Mouse (Mus musculus) cerebellum, postnatal 4 days (tissue): Measurements from ENCODE around the gene Eml6.
"Not testable (repeated sequence)": the region's sequence is repeated elsewhere in the genome, so short reads cannot be mapped to it uniquely, and the experiment has no call there.

Source experiments
- DNase-seq, 2 experiments: peaks; one replicate each; pipeline ENCODE4 v3.0.0; 2022; ENCODE audit warnings: low spot score in 2 of 2, mixed read lengths in 1 of 2

Gene Eml6

DNA sequence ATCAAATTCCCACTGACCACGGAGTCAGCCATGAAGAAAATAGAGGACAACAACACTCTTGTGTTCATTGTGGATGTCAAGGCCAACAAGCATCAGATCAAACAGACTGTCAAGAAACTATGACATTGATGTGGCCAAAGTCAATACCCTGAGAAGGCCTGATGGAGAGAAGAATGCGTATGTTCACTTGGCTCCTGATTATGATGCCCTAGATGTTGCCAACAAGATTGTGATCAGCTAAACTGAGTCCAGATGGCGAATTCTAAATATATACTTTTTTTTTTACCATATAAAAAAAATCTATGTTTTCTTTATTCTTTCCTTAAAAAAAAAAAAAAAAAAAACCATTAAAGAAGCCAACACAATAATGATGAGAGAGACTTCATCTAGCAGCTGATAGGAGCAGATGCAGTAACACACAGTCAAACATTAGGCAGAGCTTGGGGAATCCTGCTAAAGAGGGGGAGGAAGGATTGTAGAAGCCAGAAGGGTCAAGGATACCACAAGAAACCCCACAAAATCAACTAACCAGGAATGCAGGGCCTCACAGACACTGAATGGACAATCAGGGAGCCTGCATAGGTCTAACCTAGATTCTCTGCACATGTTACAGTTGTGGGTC is 185.1 kb downstream of the Eml6 start:
- DNase-seq: no peak

- no peak for DNase-seq
Measured at GRCm38 (mm10) chr11:29839781-29840180, 186.1 kb downstream of the Eml6 start.

GRCm38 (mm10) chr11:29837066-29837465 is 188.8 kb downstream of the Eml6 start:
- DNase-seq: no peak

DNA sequence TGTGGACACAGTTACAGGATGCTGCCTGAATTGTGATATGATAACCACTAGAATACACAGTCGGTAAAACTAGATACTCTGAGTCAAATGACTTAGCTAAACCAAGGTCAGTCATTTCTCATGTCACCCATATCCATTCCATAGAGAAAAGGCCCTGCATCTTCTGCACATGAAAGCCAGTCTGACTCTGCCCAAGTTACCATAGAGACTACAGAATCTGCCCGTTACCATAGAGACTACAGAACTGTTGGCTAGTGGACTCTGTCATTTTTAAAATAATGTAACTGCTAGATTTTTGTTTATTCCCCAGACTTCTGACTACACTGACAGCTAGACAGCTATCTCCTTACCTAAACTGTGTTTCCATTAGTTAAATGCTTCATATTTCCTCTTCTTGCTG is 198.1 kb downstream of the Eml6 start:
- DNase-seq: no peak

DNA sequence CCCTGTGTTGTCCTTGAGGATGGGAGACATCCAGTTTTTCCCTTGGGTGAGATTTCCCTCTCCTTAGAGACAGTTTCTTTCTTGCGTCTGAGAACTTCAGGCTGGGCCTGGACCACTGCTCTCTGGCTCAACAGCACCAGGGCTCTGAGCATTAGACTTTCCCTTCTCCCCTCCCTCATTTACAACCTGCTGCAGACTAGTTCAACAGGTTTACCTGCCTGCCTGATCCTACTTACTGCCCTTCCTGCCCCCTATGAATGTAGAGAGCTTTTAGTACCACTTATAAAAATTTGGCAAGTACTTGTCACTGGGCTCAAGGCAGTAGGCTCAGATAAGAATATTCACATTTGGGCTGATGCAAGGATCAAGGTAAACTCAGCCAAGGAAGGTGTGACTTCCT is 199.8 kb downstream of the Eml6 start:
- no peak for DNase-seq

- not testable (repeated sequence) for DNase-seq
Measured at GRCm38 (mm10) chr11:29825271-29825718, 200.5 kb downstream of the Eml6 start, which contains the start of gene 4931440F15Rik. TSS of gene 4931440F15Rik (minus strand) at chr11:29825668.

DNA sequence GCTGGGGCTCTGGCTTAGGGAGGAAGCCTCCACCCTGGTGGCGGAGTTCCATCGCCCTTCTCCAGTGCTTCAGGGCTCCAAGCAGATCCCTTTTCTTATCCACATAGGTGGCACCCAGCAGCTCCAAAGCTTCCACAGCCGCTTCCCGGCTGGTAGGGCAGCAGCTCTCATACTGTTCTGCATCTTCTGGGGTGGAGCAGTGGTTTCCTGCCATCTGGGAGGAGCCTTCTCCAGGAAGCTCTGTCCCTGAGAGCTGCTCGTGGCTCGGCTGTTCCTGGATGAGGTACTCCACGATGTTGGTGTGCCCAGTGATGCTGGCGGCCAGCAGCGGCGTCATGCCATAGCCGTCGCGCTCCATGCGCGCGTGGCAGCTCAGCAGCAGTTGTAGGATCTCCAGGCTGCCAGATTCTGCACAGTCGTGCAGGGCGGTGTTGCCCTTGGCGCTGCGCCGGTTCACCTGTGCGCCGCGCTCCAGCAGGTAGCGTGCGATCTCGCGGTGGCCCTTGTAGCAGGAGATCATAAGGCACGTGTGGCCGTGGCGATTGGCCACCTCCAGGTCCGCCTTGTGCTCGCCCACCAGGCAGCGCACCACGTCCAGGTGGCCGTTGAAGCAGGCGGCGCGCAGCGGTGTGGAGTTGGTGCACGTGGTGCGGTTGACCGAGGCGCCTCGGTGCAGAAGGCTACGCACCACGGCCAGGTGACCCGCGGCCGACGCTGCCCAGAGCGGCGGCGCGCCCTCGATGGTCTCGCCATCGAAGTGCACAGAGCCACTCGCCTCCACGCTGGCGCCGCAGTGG is 201.2 kb downstream of the Eml6 start:
- DNase-seq: not testable (repeated sequence)

GRCm38 (mm10) chr11:29823141-29823540 is 202.7 kb downstream of the Eml6 start:
- DNase-seq: no peak

DNA sequence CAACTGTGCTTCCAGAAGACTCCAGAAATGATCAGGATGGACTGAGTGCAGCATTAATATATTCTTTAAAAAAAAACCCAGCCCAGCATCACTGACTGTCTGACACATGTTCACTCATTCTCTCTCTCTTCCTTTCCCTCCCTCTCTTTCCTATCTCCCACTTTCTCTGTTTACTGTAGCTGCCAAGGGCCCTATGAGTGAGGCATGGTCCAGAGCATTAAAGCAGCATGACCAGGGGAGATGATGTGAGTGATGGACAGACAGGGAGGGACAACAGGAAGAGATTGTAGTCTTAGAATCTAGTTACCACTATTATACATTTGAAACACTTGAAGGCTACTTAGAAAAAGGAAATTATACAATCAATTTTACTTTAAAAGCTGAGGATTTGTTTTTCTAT is 210.2 kb downstream of the Eml6 start:
- DNase-seq: no peak

GRCm38 (mm10) chr11:29815261-29815660 is 210.6 kb downstream of the Eml6 start:
- no peak for DNase-seq

- DNase-seq: no peak
Measured at GRCm38 (mm10) chr11:29813267-29813666, 212.6 kb downstream of the Eml6 start.

DNA sequence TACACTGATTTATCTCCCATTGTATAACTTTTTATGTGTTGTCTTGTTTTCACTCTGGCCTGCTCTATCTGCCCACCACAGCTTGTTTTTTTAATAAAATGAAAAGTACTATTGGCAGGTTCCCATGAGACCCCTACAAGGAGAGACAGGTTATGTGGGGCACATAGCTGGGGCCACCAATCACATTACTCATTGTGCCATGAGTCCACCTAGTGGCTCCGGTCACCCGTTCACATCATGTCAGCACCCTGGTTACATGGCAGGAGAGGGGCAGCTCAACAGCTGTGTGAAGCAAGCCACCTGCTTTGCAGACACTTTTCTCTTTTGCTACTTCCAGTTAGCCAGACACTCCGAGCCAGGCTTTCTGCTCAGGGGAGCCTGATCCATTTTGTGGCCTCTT is 213.4 kb downstream of the Eml6 start:
- DNase-seq: no peak

- DNase-seq: no peak
Measured at GRCm38 (mm10) chr11:29810324-29810723, 215.5 kb downstream of the Eml6 start.

GRCm38 (mm10) chr11:29808981-29809589 is 216.7 kb downstream of the Eml6 start:
- DNase-seq: no peak

DNA sequence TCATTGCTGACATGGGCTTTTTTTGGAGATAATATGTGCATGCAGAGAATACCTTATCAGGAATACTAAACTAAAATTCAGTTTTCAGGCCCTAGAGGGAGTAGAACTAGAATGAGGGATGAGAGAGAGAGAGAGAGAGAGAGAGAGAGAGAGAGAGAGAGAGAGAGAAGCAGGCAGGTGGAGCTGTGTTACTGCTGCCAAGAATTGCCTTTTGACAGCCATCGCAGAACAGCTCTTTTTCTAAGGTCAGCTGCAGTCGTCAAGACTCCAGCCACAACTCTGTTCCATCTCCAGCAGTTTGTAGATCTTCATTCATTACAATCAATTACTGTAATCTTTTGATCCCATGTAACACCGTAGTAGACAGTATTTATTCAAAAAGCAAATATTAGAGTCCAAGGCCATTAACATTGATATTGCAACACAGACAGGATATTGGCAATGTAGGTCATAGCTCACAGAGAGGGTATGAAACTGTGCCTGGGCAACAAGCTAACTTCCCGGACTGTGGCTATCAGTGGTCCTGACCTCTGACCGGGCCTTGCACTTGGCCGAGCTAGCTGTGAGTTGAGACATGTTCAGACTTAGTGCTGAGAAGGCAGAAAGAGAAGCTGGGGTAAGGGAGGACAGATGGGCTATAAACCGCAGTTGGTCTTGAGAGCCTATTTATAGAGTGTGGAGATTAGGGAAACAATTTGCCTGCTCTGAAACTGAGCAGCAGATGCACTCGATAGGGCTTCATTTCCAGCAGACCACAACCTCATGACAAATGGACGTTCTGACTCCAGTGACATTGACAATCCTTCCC is 217.5 kb downstream of the Eml6 start:
- no peak for DNase-seq

- DNase-seq: no peak
Measured at GRCm38 (mm10) chr11:29807325-29807724, 218.5 kb downstream of the Eml6 start.

DNA sequence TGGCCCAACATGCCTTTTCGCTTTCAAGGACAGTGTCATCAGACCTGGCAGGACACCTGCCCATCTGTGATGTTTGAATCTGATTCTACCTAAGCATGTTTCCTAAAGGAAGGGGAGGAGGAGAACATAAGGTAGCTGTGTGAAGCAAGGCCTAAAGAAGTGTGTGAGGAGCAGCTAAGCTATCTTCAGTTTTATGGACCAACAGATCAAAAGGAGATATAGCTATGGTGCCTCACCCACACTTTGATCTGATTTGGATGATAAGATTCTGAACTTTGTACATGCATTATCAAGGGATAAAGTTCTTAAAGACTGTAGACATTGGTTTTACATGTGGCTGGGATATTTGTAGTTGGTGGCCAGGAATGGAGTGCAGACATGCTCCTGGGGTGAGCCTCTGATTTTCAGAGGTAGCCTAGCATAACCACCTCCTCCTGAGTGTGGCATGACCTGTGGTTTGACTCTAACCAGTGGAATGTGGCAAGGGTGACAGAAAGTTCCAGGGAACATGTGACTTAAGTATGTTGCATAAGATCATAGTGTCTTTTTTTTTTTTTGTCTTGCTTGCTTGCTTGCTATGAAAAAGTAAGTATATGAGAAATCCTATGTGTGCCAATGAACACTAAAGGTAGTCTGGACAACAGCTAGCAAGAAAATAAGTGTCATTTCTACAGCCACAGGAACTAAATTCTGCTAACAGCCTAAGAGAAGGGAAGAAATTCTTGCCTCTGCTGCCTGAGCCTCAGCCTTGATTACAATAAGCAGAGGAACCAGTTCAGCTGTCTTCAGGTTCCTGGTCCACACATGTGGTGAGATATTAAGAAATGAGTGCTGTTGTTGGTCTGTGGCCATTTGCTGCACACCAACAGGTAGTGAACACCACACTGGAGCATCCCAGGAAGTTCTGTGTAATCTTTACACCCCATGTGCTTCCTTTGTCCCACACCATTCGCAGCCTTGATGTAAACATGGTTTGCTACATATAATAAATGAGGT is 224.1 kb downstream of the Eml6 start:
- DNase-seq: no peak

DNA sequence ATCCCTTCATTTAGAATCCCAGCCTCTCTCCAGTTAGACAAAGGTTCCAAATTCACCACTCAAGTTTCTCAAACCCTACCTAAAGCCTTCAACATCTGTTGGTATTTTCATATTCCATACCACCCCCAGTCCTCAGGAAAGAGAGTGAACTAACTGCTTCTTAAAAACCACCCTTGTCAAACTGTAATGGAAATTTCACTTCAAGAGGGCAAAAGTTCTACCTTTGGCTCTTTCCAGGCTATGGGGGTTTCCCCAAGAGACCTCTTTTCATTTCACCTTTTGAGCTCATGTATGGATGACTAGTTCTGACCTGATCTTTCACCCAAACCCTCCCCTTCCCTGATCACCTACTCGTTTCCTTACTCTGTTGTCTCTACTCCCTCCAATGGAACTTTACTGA is 226.0 kb downstream of the Eml6 start:
- no peak for DNase-seq

- DNase-seq: no peak
Measured at GRCm38 (mm10) chr11:29795106-29795505, 230.7 kb downstream of the Eml6 start.

GRCm38 (mm10) chr11:29794475-29794874 is 231.4 kb downstream of the Eml6 start:
- no peak for DNase-seq

DNA sequence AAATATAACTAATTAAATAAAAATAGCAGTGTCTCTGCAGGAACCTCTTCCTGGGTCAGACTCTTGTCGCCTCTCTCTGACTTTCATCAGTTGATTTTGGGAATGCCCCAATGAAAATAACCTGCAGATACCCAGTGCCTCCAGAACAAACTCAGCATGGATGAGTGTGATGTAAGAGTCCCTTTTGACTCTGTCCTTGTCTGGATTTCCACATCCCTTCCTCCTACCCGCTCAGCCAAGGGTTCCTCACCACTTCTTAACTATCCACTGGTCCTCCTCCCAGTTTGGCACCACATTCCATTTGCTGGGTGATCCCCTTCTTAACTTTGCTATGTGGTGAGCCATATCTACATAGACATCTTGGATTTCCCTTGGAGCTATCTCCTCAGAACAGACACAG is 235.0 kb downstream of the Eml6 start:
- DNase-seq: no peak
